Mouse (Mus musculus) frontal cortex, adult 2 months (tissue): Measurements from ENCODE around the gene Il1r2. TPM values are rescaled to one million over a fixed set of nuclear protein-coding genes. Genes with fewer than 3 reads are reported as not detected.
A peak's percentile ranks its signal among the peaks of the same experiment; 100 is the strongest.

Experiments
- DNase-seq, 2 experiments: peaks; one replicate each; pipeline ENCODE4 v3.0.0; 2022; ENCODE audit warnings: low spot score in 1 of 2; ENCODE audit errors: extremely low spot score in 1 of 2
- polyA plus RNA-seq: library from polyadenylated mRNA; depleted of rRNA; stranded (reverse); fragments of >200 nt; gene quantifications from 2 replicates; pipeline ENCODE4 v1.2.3, GENCODE M21; 2012; rRNA removed

Il1r2 gene
- polyA plus RNA-seq: 0.44 and 0.74 TPM in 2 replicates

GRCm38 (mm10) chr1:40073779-40074178 is at the start of gene Il1r2:
Gene Il1r2 (plus strand): TSS chr1:40074079.
- DNase-seq: no peak

GRCm38 (mm10) chr1:40024554-40025320 is 49.1 kb upstream of the Il1r2 start:
- peak in 1 of 2 experiments; percentile 67 for DNase-seq

- no peak for DNase-seq
Measured at GRCm38 (mm10) chr1:40025416-40025815, 48.5 kb upstream of the Il1r2 start.

- no peak for DNase-seq
Measured at GRCm38 (mm10) chr1:40027116-40027620, 46.7 kb upstream of the Il1r2 start.

- DNase-seq: no peak
Measured at GRCm38 (mm10) chr1:40028207-40028998, 45.5 kb upstream of the Il1r2 start.

- no peak for DNase-seq
Measured at GRCm38 (mm10) chr1:40029597-40029996, 44.3 kb upstream of the Il1r2 start.

GRCm38 (mm10) chr1:40030287-40030975 is 43.4 kb upstream of the Il1r2 start:
- DNase-seq: no peak

GRCm38 (mm10) chr1:40030976-40031356 is 42.9 kb upstream of the Il1r2 start:
- DNase-seq: no peak

GRCm38 (mm10) chr1:40031626-40032025 is 42.3 kb upstream of the Il1r2 start:
- DNase-seq: no peak

- no peak for DNase-seq
Measured at GRCm38 (mm10) chr1:40033315-40033714, 40.6 kb upstream of the Il1r2 start.

- no peak for DNase-seq
Measured at GRCm38 (mm10) chr1:40033743-40034420, 40.0 kb upstream of the Il1r2 start.

- DNase-seq: no peak
Measured at GRCm38 (mm10) chr1:40037831-40038230, 36.0 kb upstream of the Il1r2 start.

- no peak for DNase-seq
Measured at GRCm38 (mm10) chr1:40045686-40046085, 28.2 kb upstream of the Il1r2 start.

GRCm38 (mm10) chr1:40046600-40046999 is 27.3 kb upstream of the Il1r2 start:
- DNase-seq: no peak

GRCm38 (mm10) chr1:40051157-40051556 is 22.7 kb upstream of the Il1r2 start:
- DNase-seq: no peak

GRCm38 (mm10) chr1:40052156-40052555 is 21.7 kb upstream of the Il1r2 start:
- no peak for DNase-seq

GRCm38 (mm10) chr1:40053071-40053470 is 20.8 kb upstream of the Il1r2 start:
- DNase-seq: no peak

- DNase-seq: no peak
Measured at GRCm38 (mm10) chr1:40055051-40055450, 18.8 kb upstream of the Il1r2 start.

- DNase-seq: peak; percentile 16 to 63
Measured at GRCm38 (mm10) chr1:40055963-40056362, 17.9 kb upstream of the Il1r2 start.

GRCm38 (mm10) chr1:40057351-40057750 is 16.5 kb upstream of the Il1r2 start:
- DNase-seq: no peak
